Mouse (Mus musculus) lung, embryonic 15.5 days (tissue): ENCODE results near the gene Klri1. TPM values are rescaled to one million over a fixed set of nuclear protein-coding genes. Genes with fewer than 3 reads are reported as not detected.
"Not testable (repeated sequence)": the region's sequence is repeated elsewhere in the genome, so short reads cannot be mapped to it uniquely, and the experiment has no call there.

ENCODE experiments used
- ATAC-seq: fragments of 200-750 bp; cut with Nextera tagmentation; 2 replicates; pipeline ENCODE4 v1.8.0; 2017; ENCODE audit warnings: moderate number of reproducible peaks, borderline replicate concordance; ENCODE audit not compliant: low FRiP score, low TSS enrichment; ENCODE audit errors: extremely low read depth
- H3K27ac ChIP-seq: fragments of 300-500 bp; sonication (generic); 2 replicates; pipeline ENCODE4 v1.5.1; 2015; ENCODE audit warnings: moderate library complexity, mild to moderate bottlenecking, inconsistent platforms
- H3K27me3 ChIP-seq: fragments of 300-500 bp; sonication (generic); 2 replicates; pipeline ENCODE4 v1.6.1; 2015; ENCODE audit warnings: inconsistent platforms
- H3K36me3 ChIP-seq: fragments of 300-500 bp; sonication (generic); 2 replicates; pipeline ENCODE4 v1.6.1; 2015; ENCODE audit warnings: inconsistent platforms
- H3K4me1 ChIP-seq: fragments of 300-500 bp; sonication (generic); 2 replicates; pipeline ENCODE4 v1.6.1; 2015; ENCODE audit warnings: inconsistent platforms
- H3K4me2 ChIP-seq: fragments of 300-500 bp; sonication (generic); 2 replicates; pipeline ENCODE4 v1.6.1; 2015; ENCODE audit warnings: inconsistent platforms, mild to moderate bottlenecking, moderate library complexity
- H3K4me3 ChIP-seq: fragments of 300-500 bp; sonication (generic); 2 replicates; pipeline ENCODE4 v1.5.1; 2015; ENCODE audit warnings: mild to moderate bottlenecking, inconsistent platforms
- H3K9ac ChIP-seq: fragments of 300-500 bp; sonication (generic); 2 replicates; pipeline ENCODE4 v1.6.1; 2015; ENCODE audit warnings: inconsistent platforms
- H3K9me3 ChIP-seq: fragments of 300-500 bp; sonication (generic); 2 replicates; pipeline ENCODE4 v1.6.1; 2016; ENCODE audit warnings: inconsistent platforms
- WGBS: fragments of 180-500 bp; shearing (Covaris S2); methylation state at CpG from one replicate; pipeline ENCODE4 v1.1.7; 2015; 5-methylcytosine and 5-hydroxymethylcytosine counted together
- polyA plus RNA-seq: library from polyadenylated mRNA; unstranded; fragments of >200 nt; fragmentation: Nextera tagmentation; extraction: Ambion mirVana; gene quantifications from 2 replicates; pipeline ENCODE4 v1.2.1, GENCODE M21; 2015

The Klri1 gene
- polyA plus RNA-seq: not detected in 2 replicates

DNA sequence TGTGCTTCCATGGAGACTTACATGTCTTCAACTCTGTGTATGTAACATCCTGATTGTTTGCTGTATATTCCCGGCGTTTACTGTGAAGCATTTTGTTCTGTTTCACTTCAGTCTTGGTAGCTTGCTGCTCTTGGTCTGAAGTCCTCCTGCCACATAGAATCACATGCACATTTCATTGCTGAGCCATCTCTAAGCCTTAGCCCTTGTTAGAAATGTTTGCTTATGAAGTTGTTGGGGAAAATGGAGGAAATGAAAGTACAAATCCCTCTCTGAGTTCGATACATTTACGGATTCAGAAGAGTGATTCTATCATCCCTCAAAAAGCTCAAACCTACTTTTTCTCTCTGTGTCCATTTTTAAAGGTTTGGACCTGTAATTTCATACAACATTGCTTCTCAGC lies at the start of gene Klri1:
Gene Klri1 (minus strand): TSS at position 101 of the 400 bp plus-strand sequence.
- Histone ChIP-seq H3K36me3 (no peaks in the 10 kb centered on the region), H3K4me2 (no peak within 1 kb of the TSS), H3K27me3 (no peaks in the 10 kb centered on the region), H3K9me3 (no peaks in the 10 kb centered on the region), H3K9ac (no peak within 1 kb of the TSS), H3K4me1 (no peaks in the 10 kb centered on the region), H3K4me3 (no peak within 1 kb of the TSS), H3K27ac (no peak within 1 kb of the TSS)
- no peak for ATAC-seq
- WGBS: 87% methylated on average over 4 of the region's 4 CpGs

DNA sequence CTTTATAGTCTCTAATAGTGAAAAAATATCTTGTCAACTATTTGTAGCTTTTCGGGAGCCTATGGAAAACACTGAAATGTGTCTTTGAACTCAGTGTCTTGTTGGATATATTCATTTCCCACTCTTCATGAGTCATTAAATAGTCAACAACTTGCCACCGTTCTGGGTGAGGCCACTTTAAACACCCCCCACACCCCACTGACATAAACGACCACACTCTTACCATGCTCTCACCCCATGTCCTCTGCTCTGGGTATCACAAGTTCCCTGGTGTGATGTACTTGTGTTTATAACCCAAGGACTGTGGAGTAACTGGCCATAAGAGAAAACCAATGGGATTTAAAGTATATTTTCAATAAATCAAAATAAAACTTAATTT lies 30.7 kb upstream of the Klri1 start:
- H3K9me3 ChIP-seq: no peaks in the 10 kb centered on the region
- no peak overlapping the region for H3K9ac ChIP-seq
- WGBS: 63% methylated on average over 3 of the region's 3 CpGs
- H3K27me3 ChIP-seq: no peaks in the 10 kb centered on the region
- ATAC-seq: no peak
- no peak overlapping the region for H3K4me3 ChIP-seq
- no peaks in the 10 kb centered on the region for H3K4me1 ChIP-seq
- no peak overlapping the region for H3K4me2 ChIP-seq
- no peaks in the 10 kb centered on the region for H3K36me3 ChIP-seq
- H3K27ac ChIP-seq: no peak overlapping the region

- no peak for ATAC-seq
- H3K9ac ChIP-seq: no peak overlapping the region
- WGBS: 81% methylated on average over 4 of the region's 4 CpGs
These were observed 30.2 kb upstream of the Klri1 start for GRCm38 (mm10) chr6:129747016-129747653.

GRCm38 (mm10) chr6:129746151-129746550 lies 29.2 kb upstream of the Klri1 start:
- no peaks in the 10 kb centered on the region for H3K27me3 ChIP-seq
- no peak overlapping the region for H3K27ac ChIP-seq
- H3K9ac ChIP-seq: no peak overlapping the region
- no peak overlapping the region for H3K4me2 ChIP-seq
- no peak for ATAC-seq
- H3K36me3 ChIP-seq: no peaks in the 10 kb centered on the region
- no peaks in the 10 kb centered on the region for H3K9me3 ChIP-seq
- 50% methylated on average over 3 of the region's 3 CpGs for WGBS
- no peak overlapping the region for H3K4me3 ChIP-seq
- H3K4me1 ChIP-seq: no peaks in the 10 kb centered on the region

More at GRCm38 (mm10) chr6:129747016-129747653, 30.2 kb upstream of the Klri1 start:
- no peaks in the 10 kb centered on the region for H3K36me3 ChIP-seq
- no peaks in the 10 kb centered on the region for H3K9me3 ChIP-seq
- H3K4me1 ChIP-seq: no peaks in the 10 kb centered on the region
- H3K27me3 ChIP-seq: no peaks in the 10 kb centered on the region
- H3K4me3 ChIP-seq: no peak overlapping the region
- no peak overlapping the region for H3K27ac ChIP-seq
- no peak overlapping the region for H3K4me2 ChIP-seq

GRCm38 (mm10) chr6:129740069-129740721 lies 23.3 kb upstream of the Klri1 start, which contains the start of gene Klri2:
Klri2 (minus strand) TSS chr6:129740484.
- Histone ChIP-seq H3K36me3 (no peaks in the 10 kb centered on the region), H3K9me3 (no peaks in the 10 kb centered on the region), H3K4me1 (no peaks in the 10 kb centered on the region), H3K4me3 (no peak within 1 kb of the TSS), H3K27me3 (no peaks in the 10 kb centered on the region), H3K9ac (no peak within 1 kb of the TSS), H3K27ac (no peak within 1 kb of the TSS), H3K4me2 (no peak within 1 kb of the TSS)
- 57% methylated on average over 2 of the region's 2 CpGs for WGBS
- ATAC-seq: no peak

GRCm38 (mm10) chr6:129736414-129736813 lies 19.5 kb upstream of the Klri1 start:
- no peaks in the 10 kb centered on the region for H3K9me3 ChIP-seq
- H3K27me3 ChIP-seq: no peaks in the 10 kb centered on the region
- no peak overlapping the region for H3K9ac ChIP-seq
- H3K27ac ChIP-seq: no peak overlapping the region
- H3K4me1 ChIP-seq: no peaks in the 10 kb centered on the region
- H3K4me3 ChIP-seq: no peak overlapping the region
- no peaks in the 10 kb centered on the region for H3K36me3 ChIP-seq
- ATAC-seq: no peak
- no peak overlapping the region for H3K4me2 ChIP-seq

- Histone ChIP-seq H3K27me3 (no peaks in the 10 kb centered on the region), H3K27ac (no peak overlapping the region), H3K9ac (no peak overlapping the region), H3K4me3 (no peak overlapping the region), H3K36me3 (no peaks in the 10 kb centered on the region), H3K9me3 (no peaks in the 10 kb centered on the region), H3K4me2 (no peak overlapping the region), H3K4me1 (no peaks in the 10 kb centered on the region)
- no peak for ATAC-seq
- 78% methylated on average over 1 of the region's 1 CpGs for WGBS
These were observed 10.3 kb upstream of the Klri1 start for GRCm38 (mm10) chr6:129727237-129727636.

GRCm38 (mm10) chr6:129721390-129721789 lies 4.5 kb upstream of the Klri1 start:
- Histone ChIP-seq H3K9ac (no peak overlapping the region), H3K36me3 (no peaks in the 10 kb centered on the region), H3K4me2 (no peak overlapping the region), H3K4me1 (no peaks in the 10 kb centered on the region), H3K27me3 (no peaks in the 10 kb centered on the region), H3K4me3 (no peak overlapping the region), H3K9me3 (no peaks in the 10 kb centered on the region), H3K27ac (no peak overlapping the region)
- ATAC-seq: no peak
- WGBS: 63% methylated on average over 1 of the region's 1 CpGs

GRCm38 (mm10) chr6:129720487-129720886 lies 3.6 kb upstream of the Klri1 start:
- 26% methylated on average over 3 of the region's 3 CpGs for WGBS
- no peak overlapping the region for H3K27ac ChIP-seq
- no peaks in the 10 kb centered on the region for H3K9me3 ChIP-seq
- no peaks in the 10 kb centered on the region for H3K4me1 ChIP-seq
- no peak overlapping the region for H3K4me2 ChIP-seq
- no peak overlapping the region for H3K4me3 ChIP-seq
- no peak for ATAC-seq
- no peaks in the 10 kb centered on the region for H3K27me3 ChIP-seq
- H3K36me3 ChIP-seq: no peaks in the 10 kb centered on the region
- no peak overlapping the region for H3K9ac ChIP-seq

DNA sequence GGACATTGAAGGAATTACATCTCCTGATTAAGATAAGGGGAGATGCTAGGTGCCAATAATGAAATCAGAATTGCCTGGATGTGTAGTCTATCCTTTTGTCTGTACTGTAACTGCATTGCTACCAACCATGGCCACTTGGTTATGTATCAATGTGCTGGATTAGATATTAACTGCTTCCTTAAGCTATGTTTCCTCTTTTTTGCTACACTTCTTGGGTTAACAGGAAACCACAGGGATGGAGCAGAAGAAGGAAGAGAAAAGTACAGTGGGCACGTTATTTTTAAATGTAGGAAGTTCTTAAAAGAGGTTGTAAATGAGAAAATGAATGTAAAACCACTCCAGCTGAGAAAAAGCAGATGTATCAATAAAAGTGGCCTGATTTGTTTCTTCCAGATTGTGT lies 3.4 kb downstream of the Klri1 start:
- Histone ChIP-seq H3K9ac (no peak overlapping the region), H3K27me3 (no peaks in the 10 kb centered on the region), H3K4me1 (no peaks in the 10 kb centered on the region), H3K4me3 (no peak overlapping the region), H3K9me3 (no peaks in the 10 kb centered on the region), H3K27ac (no peak overlapping the region), H3K36me3 (no peaks in the 10 kb centered on the region), H3K4me2 (no peak overlapping the region)
- WGBS: 9% methylated on average over 1 of the region's 1 CpGs
- ATAC-seq: no peak

DNA sequence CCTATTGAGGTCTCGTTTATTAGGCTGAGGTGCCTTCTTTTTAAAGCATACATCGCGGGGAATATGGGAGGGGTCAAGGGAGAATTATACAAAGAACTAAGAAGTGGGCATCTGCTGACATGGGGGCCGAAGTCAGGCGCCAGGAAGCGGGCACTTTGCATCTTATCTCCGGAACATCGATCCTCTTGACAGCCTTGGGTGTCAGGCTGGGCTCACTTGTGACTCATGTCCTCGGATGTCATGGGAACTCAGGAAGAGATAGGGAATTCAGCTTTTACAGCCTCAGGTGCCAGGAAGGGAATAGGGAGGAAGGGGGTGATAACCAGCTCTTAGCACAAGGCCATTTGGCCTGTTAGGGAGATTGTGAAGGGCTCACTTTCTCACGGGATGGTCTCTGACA lies 25.5 kb downstream of the Klri1 start:
- H3K9me3 ChIP-seq, H3K4me3 ChIP-seq, H3K4me2 ChIP-seq, H3K4me1 ChIP-seq, H3K36me3 ChIP-seq, ATAC-seq, H3K9ac ChIP-seq, H3K27me3 ChIP-seq, H3K27ac ChIP-seq: not testable (repeated sequence)
- 58% methylated on average over 10 of the region's 10 CpGs for WGBS

DNA sequence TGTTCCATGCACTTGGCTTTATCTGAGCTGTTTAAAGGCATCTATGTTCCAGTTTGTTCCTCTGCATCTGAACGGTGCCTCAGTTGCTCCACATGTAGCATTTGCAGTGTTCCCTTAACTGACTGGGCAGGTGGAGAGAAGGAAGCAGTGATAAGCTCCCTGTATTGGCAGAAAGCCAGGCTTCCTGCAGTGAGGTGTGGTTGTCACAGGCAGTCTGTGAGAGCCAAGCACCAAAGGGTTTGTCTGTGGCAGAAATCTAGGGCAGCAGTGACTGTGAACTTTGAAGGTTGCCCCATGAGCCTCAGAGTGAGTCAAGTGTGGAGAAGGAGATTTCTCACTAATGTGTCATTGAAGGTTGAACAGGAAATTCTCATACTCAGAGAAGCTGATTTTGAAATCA lies 36.6 kb downstream of the Klri1 start:
- no peaks in the 10 kb centered on the region for H3K4me1 ChIP-seq
- no peak overlapping the region for H3K9ac ChIP-seq
- H3K9me3 ChIP-seq: no peaks in the 10 kb centered on the region
- H3K4me2 ChIP-seq: no peak overlapping the region
- H3K27me3 ChIP-seq: no peaks in the 10 kb centered on the region
- WGBS: 39% methylated on average over 1 of the region's 1 CpGs
- no peaks in the 10 kb centered on the region for H3K36me3 ChIP-seq
- no peak for ATAC-seq
- no peak overlapping the region for H3K4me3 ChIP-seq
- H3K27ac ChIP-seq: no peak overlapping the region
